14 mouse cellular contexts compared by ENCODE assay signal in the genomic region with DNA sequence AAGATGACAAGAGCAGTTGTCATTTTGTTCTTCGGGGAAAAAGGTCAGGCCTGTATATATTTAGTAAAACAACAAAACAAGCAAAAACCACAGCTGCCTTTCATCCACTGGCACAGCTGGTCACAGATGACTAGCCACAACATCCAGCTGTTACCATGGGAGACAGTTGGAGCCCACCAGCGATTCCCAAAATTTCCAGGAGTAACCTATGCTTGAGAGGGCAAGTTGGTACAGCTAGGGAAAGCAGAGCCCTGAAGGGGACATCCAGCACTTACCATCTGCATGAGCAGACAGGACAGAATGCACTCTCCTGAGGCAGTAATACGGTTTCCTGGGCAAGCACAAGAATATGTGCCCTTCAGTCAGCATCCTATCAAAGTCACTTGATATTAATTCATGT.
"Had no signal": no experiment of that assay in that cellular context is flagged by ENCODE, and none has a peak within 500 bp of the region (broad histone marks: within the 10 kb centered on the region; RNA-seq: fewer than 3 reads in every experiment).

No protein-coding gene starts in this region.

- H3K9ac ChIP-seq: intestine, embryonic 15.5 days; liver, embryonic 15.5 days; midbrain, embryonic 15.5 days; neural tube, embryonic 12.5 days had no signal

- H3K4me3 ChIP-seq: intestine, embryonic 15.5 days; layer of hippocampus, adult 2 months; limb, embryonic 10.5 days; liver, embryonic 15.5 days; megakaryocyte, embryonic 14.5 days; midbrain, embryonic 15.5 days; neural tube, embryonic 12.5 days had no signal

- H3K36me3 ChIP-seq: intestine, embryonic 15.5 days; limb, embryonic 10.5 days; liver, embryonic 15.5 days; midbrain, embryonic 15.5 days; neural tube, embryonic 12.5 days had no signal

- H3K9me3 ChIP-seq: intestine, embryonic 15.5 days; limb, embryonic 10.5 days; liver, embryonic 15.5 days; midbrain, embryonic 15.5 days; neural tube, embryonic 12.5 days had no signal

- ATAC-seq: intestine, embryonic 15.5 days; midbrain, embryonic 15.5 days had no signal

- H3K27ac ChIP-seq: intestine, embryonic 15.5 days; kidney, postnatal 0 days; layer of hippocampus, adult 2 months; limb, embryonic 10.5 days; liver, embryonic 15.5 days; macrophage; midbrain, embryonic 15.5 days; neural tube, embryonic 12.5 days had no signal

- H3K4me2 ChIP-seq: intestine, embryonic 15.5 days; liver, embryonic 11.5 days; liver, embryonic 15.5 days; midbrain, embryonic 11.5 days; midbrain, embryonic 15.5 days; neural tube, embryonic 12.5 days had no signal

- H3K4me1 ChIP-seq: intestine, embryonic 15.5 days; midbrain, embryonic 15.5 days; neural tube, embryonic 12.5 days had no signal

- H3K27me3 ChIP-seq: intestine, embryonic 15.5 days; liver, embryonic 15.5 days; megakaryocyte, embryonic 14.5 days; midbrain, embryonic 15.5 days; neural tube, embryonic 12.5 days had no signal

- DNase-seq: kidney, adult 18-20 months; right cerebral cortex, postnatal 25 days; thymus, postnatal 4 days had no signal
